Mouse (Mus musculus): ENCODE results near the gene Apol7a. TPM values are rescaled to one million over a fixed set of nuclear protein-coding genes. Genes with fewer than 3 reads are reported as not detected.

Gene Apol7a
- polyA plus RNA-seq, 1 experiment from 2014 or later, result not detected

GRCm38 (mm10) chr15:77359084-77359483 is 39.8 kb downstream of the Apol7a start:
- 12% methylated on average over 6 of the region's 6 CpGs for WGBS
- Histone ChIP-seq H3K4me1 (ENCODE audit: control insufficient read depth, insufficient read depth, low read length) (peaks cover 44% of the 10 kb centered on the region), H3K4me3 (replicated peaks; ENCODE audit: low read depth, low read length) (peak overlapping the region; percentile 29), H3K9me3 (ENCODE audit: control insufficient read depth, low read length) (no peaks in the 10 kb centered on the region), H3K9ac (replicated peaks; ENCODE audit: low read length) (peak overlapping the region; percentile 61), H3K27me3 (ENCODE audit: control insufficient read depth, insufficient read depth, low read length) (no peaks in the 10 kb centered on the region), H3K36me3 (ENCODE audit: control insufficient read depth, insufficient read depth, low read length) (no peaks in the 10 kb centered on the region), H3K4me2 (ENCODE audit: low read length) (peak overlapping the region; percentile 55), H3K27ac (replicated peaks; ENCODE audit: low read depth, low read length) (peak overlapping the region; percentile 82)
- ATAC-seq (ENCODE audit: low FRiP score, low TSS enrichment), result peak; percentile 28; the same call in 1 of the 2 replicates
- DNase-seq, result no peak

GRCm38 (mm10) chr15:77358320-77359040 is 40.4 kb downstream of the Apol7a start:
- WGBS, result 6% methylated on average over 28 of the region's 29 CpGs
- Histone ChIP-seq H3K4me3 (replicated peaks; ENCODE audit: low read depth, low read length) (peak overlapping the region; percentile 29), H3K9ac (replicated peaks; ENCODE audit: low read length) (peak overlapping the region; percentile 61), H3K27ac (replicated peaks; ENCODE audit: low read depth, low read length) (peak overlapping the region; percentile 82), H3K27me3 (ENCODE audit: control insufficient read depth, insufficient read depth, low read length) (no peaks in the 10 kb centered on the region), H3K4me2 (ENCODE audit: low read length) (peak overlapping the region; percentile 55), H3K9me3 (ENCODE audit: control insufficient read depth, low read length) (no peaks in the 10 kb centered on the region), H3K4me1 (ENCODE audit: control insufficient read depth, insufficient read depth, low read length) (peaks cover 43% of the 10 kb centered on the region), H3K36me3 (ENCODE audit: control insufficient read depth, insufficient read depth, low read length) (no peaks in the 10 kb centered on the region)
- ATAC-seq (ENCODE audit: low FRiP score, low TSS enrichment) (peak; percentile 83), DNase-seq (peak; percentile 95)

GRCm38 (mm10) chr15:77356248-77356810 is 42.6 kb downstream of the Apol7a start:
- Histone ChIP-seq H3K27ac (replicated peaks; ENCODE audit: low read depth, low read length) (peak overlapping the region; percentile 67), H3K9me3 (ENCODE audit: control insufficient read depth, low read length) (no peaks in the 10 kb centered on the region), H3K9ac (replicated peaks; ENCODE audit: low read length) (no peak overlapping the region; the same call in 1 of the 2 replicates), H3K4me3 (replicated peaks; ENCODE audit: low read depth, low read length) (no peak overlapping the region), H3K36me3 (ENCODE audit: control insufficient read depth, insufficient read depth, low read length) (no peaks in the 10 kb centered on the region), H3K27me3 (ENCODE audit: control insufficient read depth, insufficient read depth, low read length) (no peaks in the 10 kb centered on the region), H3K4me1 (ENCODE audit: control insufficient read depth, insufficient read depth, low read length) (peaks cover 37% of the 10 kb centered on the region), H3K4me2 (ENCODE audit: low read length) (peak overlapping the region; percentile 32)
- WGBS, result 6% methylated on average over 11 of the region's 11 CpGs
- DNase-seq (peak; percentile 67), ATAC-seq (ENCODE audit: low FRiP score, low TSS enrichment) (0 out of 2 replicates have a peak, but pooled peaks have one; percentile 28)

DNA sequence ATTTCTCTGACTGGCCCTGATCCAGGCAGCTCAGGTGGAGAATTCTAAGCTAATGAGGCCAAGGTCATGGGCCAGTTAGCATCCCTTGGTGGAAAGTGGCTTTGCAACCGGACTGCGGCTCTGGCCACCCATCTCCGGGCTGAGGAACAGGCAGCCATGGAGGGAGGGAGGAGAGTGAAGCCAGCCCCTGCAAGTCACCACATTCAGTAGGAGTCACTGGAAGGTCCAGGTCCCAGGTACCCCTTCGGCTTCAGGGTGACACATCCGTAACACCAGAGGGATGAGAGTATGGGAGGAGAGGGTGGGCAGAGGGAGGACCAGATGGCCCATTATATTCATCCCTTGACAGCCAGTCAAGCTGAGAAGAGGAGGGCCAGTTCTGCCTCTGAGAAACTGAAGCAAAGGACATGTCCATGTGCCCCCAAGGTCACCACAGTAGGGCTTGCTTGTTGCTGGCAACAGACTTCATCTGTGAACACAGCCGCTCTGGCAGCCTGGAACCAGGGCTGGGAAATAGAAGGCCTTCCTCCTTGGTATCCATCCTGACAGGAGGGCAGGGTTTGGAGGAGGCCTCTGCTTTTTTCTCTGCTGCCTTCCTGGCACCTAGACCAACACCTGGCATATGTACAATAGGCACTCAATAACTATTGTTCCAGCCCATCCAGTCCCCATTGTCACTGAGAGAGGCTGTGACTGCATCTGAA is 43.9 kb downstream of the Apol7a start:
- Histone ChIP-seq H3K4me3 (replicated peaks; ENCODE audit: low read depth, low read length) (no peak overlapping the region), H3K27me3 (ENCODE audit: control insufficient read depth, insufficient read depth, low read length) (no peaks in the 10 kb centered on the region), H3K4me2 (ENCODE audit: low read length) (no peak overlapping the region), H3K4me1 (ENCODE audit: control insufficient read depth, insufficient read depth, low read length) (peaks cover 37% of the 10 kb centered on the region), H3K9me3 (ENCODE audit: control insufficient read depth, low read length) (no peaks in the 10 kb centered on the region), H3K36me3 (ENCODE audit: control insufficient read depth, insufficient read depth, low read length) (no peaks in the 10 kb centered on the region), H3K27ac (replicated peaks; ENCODE audit: low read depth, low read length) (peak overlapping the region; percentile 43), H3K9ac (replicated peaks; ENCODE audit: low read length) (peak overlapping the region; percentile 23; the same call in 1 of the 2 replicates)
- DNase-seq, result no peak
- WGBS, result 52% methylated on average over 6 of the region's 6 CpGs
- no peak for ATAC-seq (ENCODE audit: low FRiP score, low TSS enrichment)

GRCm38 (mm10) chr15:77354496-77354847 is 44.4 kb downstream of the Apol7a start:
- peak overlapping the region; percentile 23; the same call in 1 of the 2 replicates for H3K9ac ChIP-seq (replicated peaks; ENCODE audit: low read length)
- H3K27me3 ChIP-seq (ENCODE audit: control insufficient read depth, insufficient read depth, low read length), result no peaks in the 10 kb centered on the region
- DNase-seq (no peak), ATAC-seq (ENCODE audit: low FRiP score, low TSS enrichment) (no peak)
- H3K4me3 ChIP-seq (replicated peaks; ENCODE audit: low read depth, low read length), result no peak overlapping the region
- H3K36me3 ChIP-seq (ENCODE audit: control insufficient read depth, insufficient read depth, low read length), result no peaks in the 10 kb centered on the region
- H3K9me3 ChIP-seq (ENCODE audit: control insufficient read depth, low read length), result no peaks in the 10 kb centered on the region
- H3K4me1 ChIP-seq (ENCODE audit: control insufficient read depth, insufficient read depth, low read length), result peaks cover 37% of the 10 kb centered on the region
- no peak overlapping the region for H3K4me2 ChIP-seq (ENCODE audit: low read length)
- peak overlapping the region; percentile 43 for H3K27ac ChIP-seq (replicated peaks; ENCODE audit: low read depth, low read length)
- WGBS, result 63% methylated on average over 4 of the region's 4 CpGs

DNA sequence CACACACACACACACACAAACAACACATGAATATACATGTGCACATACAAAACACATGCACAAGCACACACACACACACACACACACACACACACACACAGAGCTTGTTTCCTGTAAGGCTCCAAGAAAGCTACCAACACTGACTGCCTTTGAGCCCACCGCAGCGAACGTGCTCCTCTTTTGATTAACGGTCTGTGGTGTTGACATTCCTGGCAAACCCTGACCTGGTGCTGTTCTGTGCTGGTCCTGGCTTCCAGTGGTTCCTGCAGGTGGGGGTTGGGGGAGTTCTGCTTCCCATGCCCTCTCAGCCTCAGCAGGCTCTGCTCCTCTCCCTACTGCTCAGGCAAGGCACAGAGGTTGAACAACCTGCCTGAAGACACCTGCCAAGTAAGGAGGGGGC is 45.1 kb downstream of the Apol7a start:
- Histone ChIP-seq H3K36me3 (ENCODE audit: control insufficient read depth, insufficient read depth, low read length) (no peaks in the 10 kb centered on the region), H3K9me3 (ENCODE audit: control insufficient read depth, low read length) (no peaks in the 10 kb centered on the region), H3K4me1 (ENCODE audit: control insufficient read depth, insufficient read depth, low read length) (peaks cover 36% of the 10 kb centered on the region), H3K27ac (replicated peaks; ENCODE audit: low read depth, low read length) (no peak overlapping the region), H3K9ac (replicated peaks; ENCODE audit: low read length) (no peak overlapping the region), H3K27me3 (ENCODE audit: control insufficient read depth, insufficient read depth, low read length) (no peaks in the 10 kb centered on the region), H3K4me2 (ENCODE audit: low read length) (no peak overlapping the region), H3K4me3 (replicated peaks; ENCODE audit: low read depth, low read length) (no peak overlapping the region)
- 52% methylated on average over 4 of the region's 4 CpGs for WGBS
- ATAC-seq (ENCODE audit: low FRiP score, low TSS enrichment) (no peak), DNase-seq (no peak)

- Histone ChIP-seq H3K4me3 (replicated peaks; ENCODE audit: low read depth, low read length) (no peak overlapping the region), H3K36me3 (ENCODE audit: control insufficient read depth, insufficient read depth, low read length) (no peaks in the 10 kb centered on the region), H3K27me3 (ENCODE audit: control insufficient read depth, insufficient read depth, low read length) (no peaks in the 10 kb centered on the region), H3K9ac (replicated peaks; ENCODE audit: low read length) (no peak overlapping the region), H3K9me3 (ENCODE audit: control insufficient read depth, low read length) (no peaks in the 10 kb centered on the region), H3K4me1 (ENCODE audit: control insufficient read depth, insufficient read depth, low read length) (peaks cover 34% of the 10 kb centered on the region), H3K27ac (replicated peaks; ENCODE audit: low read depth, low read length) (no peak overlapping the region), H3K4me2 (ENCODE audit: low read length) (no peak overlapping the region)
- ATAC-seq (ENCODE audit: low FRiP score, low TSS enrichment) (no peak), DNase-seq (no peak)
- 52% methylated on average over 7 of the region's 7 CpGs for WGBS
These were observed 46.0 kb downstream of the Apol7a start for GRCm38 (mm10) chr15:77352863-77353262.

GRCm38 (mm10) chr15:77350117-77350516 is 48.8 kb downstream of the Apol7a start:
- no peaks in the 10 kb centered on the region for H3K27me3 ChIP-seq (ENCODE audit: control insufficient read depth, insufficient read depth, low read length)
- H3K4me3 ChIP-seq (replicated peaks; ENCODE audit: low read depth, low read length), result no peak overlapping the region
- H3K9ac ChIP-seq (replicated peaks; ENCODE audit: low read length), result no peak overlapping the region
- ATAC-seq (ENCODE audit: low FRiP score, low TSS enrichment) (no peak), DNase-seq (no peak)
- no peak overlapping the region for H3K4me2 ChIP-seq (ENCODE audit: low read length)
- WGBS, result 91% methylated on average over 7 of the region's 7 CpGs
- no peak overlapping the region for H3K27ac ChIP-seq (replicated peaks; ENCODE audit: low read depth, low read length)
- H3K36me3 ChIP-seq (ENCODE audit: control insufficient read depth, insufficient read depth, low read length), result no peaks in the 10 kb centered on the region
- H3K4me1 ChIP-seq (ENCODE audit: control insufficient read depth, insufficient read depth, low read length), result peaks cover 19% of the 10 kb centered on the region
- H3K9me3 ChIP-seq (ENCODE audit: control insufficient read depth, low read length), result no peaks in the 10 kb centered on the region
